Mouse (Mus musculus): ENCODE results near the gene Slc6a19.

DNA sequence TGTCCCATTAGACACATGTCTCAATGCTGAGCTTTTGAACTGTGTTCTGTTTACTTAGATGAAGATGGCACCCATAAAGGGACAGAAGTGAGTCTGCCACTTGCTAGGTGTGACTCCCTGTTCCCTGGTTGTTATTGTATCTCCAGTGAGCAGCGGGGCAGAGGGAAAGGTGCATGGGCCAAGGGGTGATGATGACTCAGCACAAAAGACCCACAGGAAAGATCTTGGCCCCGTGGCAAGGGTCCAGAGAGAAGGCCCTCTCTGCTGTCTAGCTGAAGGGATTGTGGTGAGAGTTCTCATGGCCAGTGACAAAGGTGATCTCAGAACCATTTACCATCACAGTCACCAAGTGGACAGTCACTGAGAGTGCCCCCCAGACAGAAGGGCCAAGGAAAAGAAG is 31.3 kb upstream of the Slc6a19 start:
- TF ChIP-seq POLR2A (IDR thresholded peaks at IDR 0.05; ENCODE audit: control insufficient read depth, low read depth, low read length) (no peak), CTCF (IDR thresholded peaks at IDR 0.05; ENCODE audit: control insufficient read depth, insufficient read depth, insufficient replicate concordance, low read depth, low read length) (no peak)

Measured in testis, adult 2 months (tissue).